Mouse (Mus musculus) CD8-positive naive resting alpha-beta T cell, adult 2 months (primary cell): ENCODE results near the gene Asap3.

ENCODE experiments used
- DNase-seq, 2 experiments: peaks; one replicate each; pipeline ENCODE4 v3.0.0; 2022; ENCODE audit warnings: low read depth in 2 of 2, low spot score in 2 of 2

Asap3 gene

GRCm38 (mm10) chr4:136180408-136181330, 25.5 kb upstream of the Asap3 start:
- DNase-seq = peak; percentile 75 to 77

DNA sequence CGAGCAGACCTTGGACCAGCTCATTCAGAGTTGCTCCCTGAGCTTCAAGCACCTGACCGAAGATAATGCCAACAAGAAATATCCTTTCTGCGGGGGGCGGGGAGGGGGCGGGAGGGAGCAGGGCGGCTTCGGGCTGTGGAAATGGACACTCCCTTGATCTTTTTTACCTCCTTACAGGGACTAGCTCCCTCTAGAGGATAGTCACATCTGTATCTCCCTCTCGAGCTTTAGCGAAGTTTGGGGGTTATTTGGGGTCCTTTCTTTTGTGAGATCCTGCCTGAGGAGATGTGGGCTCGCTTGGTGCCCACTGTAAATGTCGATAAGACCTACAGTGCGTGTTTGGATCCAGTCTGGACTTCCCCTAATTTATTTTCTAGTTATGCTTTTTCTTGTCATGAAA, 24.8 kb upstream of the Asap3 start:
- no peak for DNase-seq

GRCm38 (mm10) chr4:136185375-136185774, 20.8 kb upstream of the Asap3 start:
- no peak for DNase-seq

DNA sequence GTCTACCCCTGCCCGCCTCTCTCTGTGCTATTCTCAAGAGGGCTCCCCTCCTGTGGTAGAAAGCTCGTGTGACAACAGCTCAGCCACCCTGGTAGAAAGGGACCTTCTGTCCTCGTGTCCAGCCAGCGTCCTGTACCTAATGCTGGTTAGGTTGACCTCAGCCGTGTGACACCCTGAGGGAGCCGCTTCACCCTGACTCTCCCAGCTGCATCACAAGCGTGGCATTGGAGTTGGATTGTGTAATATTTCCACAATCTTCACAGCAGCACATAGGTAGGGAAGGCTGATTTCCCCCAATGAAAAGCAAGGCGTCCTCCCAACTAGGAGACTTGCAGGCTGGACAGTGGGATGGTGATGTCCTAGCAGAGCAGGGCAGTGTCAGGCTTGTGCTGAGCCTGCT, 19.9 kb upstream of the Asap3 start:
- DNase-seq = no peak

- no peak for DNase-seq
Measured at GRCm38 (mm10) chr4:136186739-136187472, 19.3 kb upstream of the Asap3 start.

GRCm38 (mm10) chr4:136188973-136189737, 17.0 kb upstream of the Asap3 start:
- DNase-seq = no peak

GRCm38 (mm10) chr4:136189912-136190311, 16.3 kb upstream of the Asap3 start:
- peak; percentile 57 to 67 for DNase-seq

- DNase-seq = no peak
Measured at GRCm38 (mm10) chr4:136193571-136193970, 12.6 kb upstream of the Asap3 start.

- DNase-seq = no peak
Measured at GRCm38 (mm10) chr4:136195029-136195428, 11.1 kb upstream of the Asap3 start.

DNA sequence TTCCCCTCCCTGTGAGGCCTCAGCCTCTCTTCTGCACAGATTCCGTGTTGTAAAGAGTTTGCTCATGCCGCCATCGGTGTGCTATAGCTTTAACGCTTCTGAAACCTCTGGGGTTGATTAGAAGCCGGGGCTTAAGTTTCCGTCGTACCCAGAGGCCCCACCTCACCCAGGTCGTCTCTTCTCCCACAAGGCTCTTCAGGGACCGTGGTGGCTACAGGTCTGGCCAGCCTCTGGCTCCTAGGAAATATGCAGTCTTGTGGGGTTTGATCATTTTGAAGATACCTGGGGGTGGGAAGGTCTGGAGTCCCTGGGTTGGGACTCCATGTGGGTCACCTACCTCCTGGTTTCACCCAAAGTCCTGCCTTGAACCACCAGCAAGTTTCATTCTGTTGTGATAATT, 10.5 kb upstream of the Asap3 start:
- no peak for DNase-seq

DNA sequence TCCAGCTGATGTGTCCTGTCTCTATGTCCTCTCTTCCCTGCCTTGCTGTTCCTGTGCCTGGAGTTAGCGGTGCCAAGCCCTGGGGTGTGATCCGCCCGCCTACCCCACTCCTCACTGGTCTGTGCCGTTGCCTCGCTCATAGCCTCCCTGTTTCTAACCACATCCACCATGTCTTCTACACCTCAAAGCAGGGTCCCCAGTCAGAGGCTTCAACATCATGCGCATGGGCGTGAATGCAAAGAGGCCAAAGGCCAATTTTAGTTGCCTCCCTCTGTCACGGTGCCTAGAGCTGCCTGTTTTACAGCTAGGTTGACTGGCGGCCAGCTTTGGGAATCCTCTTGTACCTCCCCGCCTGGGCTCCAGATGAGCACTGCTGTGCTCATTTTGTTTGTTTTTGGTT, 10.0 kb upstream of the Asap3 start:
- peak in 1 of 2 experiments; percentile 18 for DNase-seq

- no peak for DNase-seq
Measured at GRCm38 (mm10) chr4:136198846-136199245, 7.3 kb upstream of the Asap3 start.

GRCm38 (mm10) chr4:136199562-136200292, 6.4 kb upstream of the Asap3 start:
- DNase-seq = peak; percentile 40 to 45

- peak; percentile 62 to 69 for DNase-seq
Measured at GRCm38 (mm10) chr4:136202509-136202908, 3.7 kb upstream of the Asap3 start.

GRCm38 (mm10) chr4:136204775-136205174, 1.4 kb upstream of the Asap3 start:
- DNase-seq = no peak

DNA sequence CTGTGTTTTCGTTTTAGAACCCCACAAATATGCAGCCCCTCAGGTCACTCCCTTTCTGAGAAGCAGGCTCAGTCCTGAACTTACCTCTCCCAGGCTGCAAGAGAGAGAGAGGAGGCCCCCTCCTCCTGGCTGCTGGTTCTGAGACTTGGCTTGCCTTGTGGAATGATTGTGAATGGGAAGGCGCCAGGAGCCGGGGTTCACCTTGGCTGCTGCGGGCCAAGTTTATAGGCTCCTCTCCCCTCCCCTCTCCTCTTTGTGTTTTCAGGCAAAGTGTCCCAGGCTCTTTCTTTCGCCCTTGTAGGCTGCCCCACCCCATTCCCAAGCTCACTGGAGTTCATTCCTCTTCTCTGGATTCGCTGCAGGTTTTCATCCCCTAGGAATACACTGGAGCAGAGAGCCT, 778 bp downstream of the Asap3 start:
- DNase-seq = no peak

DNA sequence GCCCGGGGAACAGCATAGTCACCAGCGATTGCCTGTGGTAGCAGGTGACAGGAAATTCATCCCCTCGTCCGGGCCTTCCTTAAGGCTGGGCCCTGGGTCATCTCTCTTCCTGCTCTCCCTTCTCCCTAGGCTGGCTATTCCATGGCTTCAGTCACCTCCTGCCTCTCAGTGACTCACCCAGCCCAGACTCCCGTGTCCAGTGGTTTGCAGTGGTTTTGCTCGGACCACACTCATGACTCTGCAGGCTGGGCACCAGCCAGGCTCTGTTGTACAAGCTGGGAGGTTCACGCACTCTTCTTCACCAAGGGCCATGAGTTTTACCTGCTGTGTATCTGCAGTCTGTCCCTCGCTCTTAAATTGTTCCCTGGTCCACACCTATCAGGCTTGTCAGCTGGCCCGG, 4.8 kb downstream of the Asap3 start:
- no peak for DNase-seq

DNA sequence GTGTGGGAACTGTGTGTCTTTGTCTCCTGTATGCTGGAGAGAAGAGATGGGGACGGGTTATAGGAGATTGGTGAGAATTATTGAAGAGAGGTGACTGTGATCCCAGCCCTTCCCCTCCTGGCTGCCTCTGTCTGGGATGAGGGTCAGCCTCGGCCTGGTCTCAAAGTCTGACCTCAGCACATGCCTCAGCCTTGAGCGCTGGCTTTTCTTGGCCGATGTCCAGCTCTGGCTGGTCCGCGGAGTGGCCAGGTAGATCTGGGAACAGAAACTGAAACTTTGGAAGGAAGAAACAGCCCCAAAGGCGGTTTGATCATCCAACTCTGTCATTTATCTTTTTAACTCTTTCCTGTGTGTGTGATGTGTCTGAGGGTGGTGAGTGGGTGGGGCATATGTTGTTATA, 7.5 kb downstream of the Asap3 start:
- DNase-seq = no peak

- DNase-seq = no peak
Measured at GRCm38 (mm10) chr4:136214828-136215227, 8.7 kb downstream of the Asap3 start.

DNA sequence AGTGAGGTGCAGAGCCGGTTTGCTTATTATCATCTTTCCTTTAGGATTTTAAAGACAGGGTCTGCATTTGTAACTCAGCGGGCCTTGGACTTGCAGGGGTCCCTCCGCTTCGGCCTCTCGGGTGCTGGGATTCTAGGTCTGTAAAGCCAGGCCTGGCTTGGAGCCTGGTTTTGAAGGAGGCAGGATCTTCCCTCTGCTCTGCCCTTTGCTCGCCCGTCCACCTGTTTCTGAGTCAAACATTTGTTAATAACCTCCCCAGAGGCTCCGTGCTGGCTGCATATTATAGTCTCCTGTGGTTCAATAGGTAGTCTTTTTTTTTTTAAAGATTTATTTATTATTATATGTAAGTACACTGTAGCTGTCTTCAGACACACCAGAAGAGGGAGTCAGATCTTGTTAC, 9.4 kb downstream of the Asap3 start:
- no peak for DNase-seq

- no peak for DNase-seq
Measured at GRCm38 (mm10) chr4:136217063-136217462, 10.9 kb downstream of the Asap3 start.
